Mouse (Mus musculus) neural tube, embryonic 13.5 days (tissue): ENCODE results near the gene Ppp1r12a. TPM values are rescaled to one million over a fixed set of nuclear protein-coding genes. Genes with fewer than 3 reads are reported as not detected.
"Not testable (repeated sequence)": the region's sequence is repeated elsewhere in the genome, so short reads cannot be mapped to it uniquely, and the experiment has no call there.

ENCODE experiments used
- ATAC-seq: fragments of 200-750 bp; cut with Nextera tagmentation; 2 replicates; pipeline ENCODE4 v1.8.0; 2017; ENCODE audit warnings: low read depth, mild to moderate bottlenecking, moderate TSS enrichment, moderate library complexity
- H3K27ac ChIP-seq: fragments of 300-500 bp; sonication (generic); replicated peaks from 2 replicates; pipeline ENCODE4 v1.5.1; 2015; ENCODE audit warnings: moderate library complexity, mild to moderate bottlenecking, inconsistent platforms
- H3K27me3 ChIP-seq: fragments of 300-500 bp; sonication (generic); 2 replicates; pipeline ENCODE4 v1.6.1; 2015; ENCODE audit warnings: mild to moderate bottlenecking, inconsistent platforms
- H3K36me3 ChIP-seq: fragments of 300-500 bp; sonication (generic); 2 replicates; pipeline ENCODE4 v1.6.1; 2015; ENCODE audit warnings: mild to moderate bottlenecking, inconsistent platforms
- H3K4me1 ChIP-seq: fragments of 300-500 bp; sonication (generic); replicated peaks from 2 replicates; pipeline ENCODE4 v1.6.1; 2015; ENCODE audit warnings: inconsistent platforms
- H3K4me2 ChIP-seq: fragments of 300-500 bp; sonication (generic); 2 replicates; pipeline ENCODE4 v1.6.1; 2015; ENCODE audit warnings: inconsistent platforms, mild to moderate bottlenecking, moderate library complexity
- H3K4me3 ChIP-seq: fragments of 300-500 bp; sonication (generic); 2 replicates; pipeline ENCODE4 v1.5.1; 2015; ENCODE audit warnings: mild to moderate bottlenecking, inconsistent platforms
- H3K9ac ChIP-seq: fragments of 300-500 bp; sonication (generic); 2 replicates; pipeline ENCODE4 v1.6.1; 2015; ENCODE audit warnings: moderate library complexity, mild to moderate bottlenecking, inconsistent platforms
- H3K9me3 ChIP-seq: fragments of 300-500 bp; sonication (generic); 2 replicates; pipeline ENCODE4 v1.6.1; 2016; ENCODE audit warnings: inconsistent platforms
- WGBS: fragments of 180-500 bp; shearing (Covaris S2); methylation state at CpG from one replicate; pipeline ENCODE4 v1.1.7; 2015; 5-methylcytosine and 5-hydroxymethylcytosine counted together
- polyA plus RNA-seq: library from polyadenylated mRNA; unstranded; fragments of >200 nt; fragmentation: Nextera tagmentation; extraction: Ambion mirVana; gene quantifications from 2 replicates; pipeline ENCODE4 v1.2.1, GENCODE M21; 2015

Ppp1r12a gene
- polyA plus RNA-seq, 1 experiment from 2014 or later, result 75.5 TPM

- H3K4me1 ChIP-seq, result no peaks in the 10 kb centered on the region; the same call in 1 of the 2 replicates
- no peak overlapping the region for H3K4me2 ChIP-seq
- peaks cover 36% of the 10 kb centered on the region for H3K36me3 ChIP-seq
- WGBS, result 74% methylated on average over 10 of the region's 10 CpGs
- H3K9me3 ChIP-seq, result no peaks in the 10 kb centered on the region
- H3K27ac ChIP-seq, result no peak overlapping the region
- no peak overlapping the region for H3K9ac ChIP-seq
- no peak overlapping the region for H3K4me3 ChIP-seq
- H3K27me3 ChIP-seq, result no peaks in the 10 kb centered on the region
- no peak for ATAC-seq
Measured at GRCm38 (mm10) chr10:108239061-108239460, 77.1 kb downstream of the Ppp1r12a start.

- WGBS, result 86% methylated on average over 12 of the region's 12 CpGs
- no peak overlapping the region for H3K4me2 ChIP-seq
Measured at GRCm38 (mm10) chr10:108250710-108251109, 88.7 kb downstream of the Ppp1r12a start.

GRCm38 (mm10) chr10:108251181-108251580, 89.2 kb downstream of the Ppp1r12a start:
- 81% methylated on average over 1 of the region's 2 CpGs for WGBS
- no peak overlapping the region for H3K27ac ChIP-seq
- ATAC-seq, result no peak
- no peak overlapping the region for H3K4me3 ChIP-seq
- no peaks in the 10 kb centered on the region for H3K9me3 ChIP-seq
- H3K9ac ChIP-seq, result no peak overlapping the region
- peaks cover 52% of the 10 kb centered on the region for H3K36me3 ChIP-seq
- H3K27me3 ChIP-seq, result no peaks in the 10 kb centered on the region
- H3K4me2 ChIP-seq, result no peak overlapping the region
- no peaks in the 10 kb centered on the region for H3K4me1 ChIP-seq

More at GRCm38 (mm10) chr10:108250710-108251109, 88.7 kb downstream of the Ppp1r12a start:
- H3K36me3 ChIP-seq, result peaks cover 47% of the 10 kb centered on the region
- no peak overlapping the region for H3K27ac ChIP-seq
- no peaks in the 10 kb centered on the region for H3K4me1 ChIP-seq
- no peaks in the 10 kb centered on the region for H3K9me3 ChIP-seq
- H3K9ac ChIP-seq, result no peak overlapping the region
- no peaks in the 10 kb centered on the region for H3K27me3 ChIP-seq
- H3K4me3 ChIP-seq, result no peak overlapping the region
- ATAC-seq, result no peak

- no peak overlapping the region for H3K4me2 ChIP-seq
- no peaks in the 10 kb centered on the region for H3K27me3 ChIP-seq
- H3K4me1 ChIP-seq, result no peaks in the 10 kb centered on the region
- no peak for ATAC-seq
- no peak overlapping the region for H3K9ac ChIP-seq
- 93% methylated on average over 7 of the region's 7 CpGs for WGBS
- no peaks in the 10 kb centered on the region for H3K9me3 ChIP-seq
- no peak overlapping the region for H3K27ac ChIP-seq
- peaks cover 63% of the 10 kb centered on the region for H3K36me3 ChIP-seq
- H3K4me3 ChIP-seq, result no peak overlapping the region
Measured at GRCm38 (mm10) chr10:108255812-108256376, 93.9 kb downstream of the Ppp1r12a start.

- no peak for ATAC-seq
- Histone ChIP-seq H3K36me3 (peaks cover 67% of the 10 kb centered on the region), H3K9ac (no peak overlapping the region), H3K4me2 (no peak overlapping the region), H3K9me3 (no peaks in the 10 kb centered on the region), H3K27me3 (no peaks in the 10 kb centered on the region), H3K4me3 (no peak overlapping the region), H3K27ac (no peak overlapping the region), H3K4me1 (no peaks in the 10 kb centered on the region)
- 92% methylated on average over 10 of the region's 10 CpGs for WGBS
Measured at GRCm38 (mm10) chr10:108260931-108261330, 98.9 kb downstream of the Ppp1r12a start.

- Histone ChIP-seq H3K36me3 (peaks cover 59% of the 10 kb centered on the region), H3K9me3 (no peaks in the 10 kb centered on the region), H3K27ac (no peak overlapping the region), H3K4me1 (no peaks in the 10 kb centered on the region), H3K27me3 (no peaks in the 10 kb centered on the region), H3K4me3 (no peak overlapping the region), H3K4me2 (no peak overlapping the region), H3K9ac (no peak overlapping the region)
- no peak for ATAC-seq
- WGBS, result 96% methylated on average over 27 of the region's 27 CpGs
Measured at GRCm38 (mm10) chr10:108264641-108265040, 102.6 kb downstream of the Ppp1r12a start.

- H3K9me3 ChIP-seq, result no peaks in the 10 kb centered on the region
- no peak overlapping the region for H3K4me3 ChIP-seq
- WGBS, result 85% methylated on average over 7 of the region's 7 CpGs
- H3K4me1 ChIP-seq, result no peaks in the 10 kb centered on the region
- no peak for ATAC-seq
- no peak overlapping the region for H3K9ac ChIP-seq
- H3K27me3 ChIP-seq, result no peaks in the 10 kb centered on the region
- H3K27ac ChIP-seq, result no peak overlapping the region
- H3K4me2 ChIP-seq, result no peak overlapping the region
- H3K36me3 ChIP-seq, result peaks cover 58% of the 10 kb centered on the region
Measured at GRCm38 (mm10) chr10:108271201-108271600, 109.2 kb downstream of the Ppp1r12a start.

- ATAC-seq, result no peak
- Histone ChIP-seq H3K9me3 (no peaks in the 10 kb centered on the region), H3K4me1 (no peaks in the 10 kb centered on the region), H3K4me3 (no peak overlapping the region), H3K27me3 (no peaks in the 10 kb centered on the region), H3K4me2 (no peak overlapping the region), H3K27ac (no peak overlapping the region), H3K9ac (no peak overlapping the region), H3K36me3 (peaks cover 54% of the 10 kb centered on the region)
- WGBS, result 77% methylated on average over 6 of the region's 6 CpGs
Measured at GRCm38 (mm10) chr10:108276678-108277077, 114.7 kb downstream of the Ppp1r12a start.

- H3K27ac ChIP-seq, result no peak overlapping the region
- ATAC-seq, result no peak
- no peaks in the 10 kb centered on the region for H3K27me3 ChIP-seq
- no peak overlapping the region for H3K9ac ChIP-seq
- no peak overlapping the region for H3K4me2 ChIP-seq
- no peak overlapping the region for H3K4me3 ChIP-seq
- H3K4me1 ChIP-seq, result no peaks in the 10 kb centered on the region
- peaks cover 51% of the 10 kb centered on the region for H3K36me3 ChIP-seq
- WGBS, result 94% methylated on average over 7 of the region's 7 CpGs
- no peaks in the 10 kb centered on the region for H3K9me3 ChIP-seq
Measured at GRCm38 (mm10) chr10:108277198-108277597, 115.2 kb downstream of the Ppp1r12a start.

- H3K27ac ChIP-seq, H3K4me2 ChIP-seq, H3K27me3 ChIP-seq, ATAC-seq, H3K4me1 ChIP-seq, H3K9me3 ChIP-seq, H3K9ac ChIP-seq, H3K4me3 ChIP-seq: not testable (repeated sequence)
- peaks cover 30% of the 10 kb centered on the region for H3K36me3 ChIP-seq
- 80% methylated on average over 4 of the region's 5 CpGs for WGBS
Measured at GRCm38 (mm10) chr10:108281099-108281498, 119.1 kb downstream of the Ppp1r12a start.

GRCm38 (mm10) chr10:108282351-108282750, 120.4 kb downstream of the Ppp1r12a start:
- Histone ChIP-seq H3K4me3 (no peak overlapping the region), H3K27ac (no peak overlapping the region), H3K9ac (no peak overlapping the region), H3K36me3 (peaks cover 22% of the 10 kb centered on the region), H3K27me3 (no peaks in the 10 kb centered on the region), H3K9me3 (no peaks in the 10 kb centered on the region), H3K4me2 (no peak overlapping the region), H3K4me1 (no peaks in the 10 kb centered on the region)
- WGBS, result 92% methylated on average over 6 of the region's 6 CpGs
- ATAC-seq, result no peak

- Histone ChIP-seq H3K9me3 (no peaks in the 10 kb centered on the region), H3K4me1 (no peaks in the 10 kb centered on the region), H3K36me3 (peaks cover 12% of the 10 kb centered on the region), H3K4me2 (no peak overlapping the region), H3K27ac (no peak overlapping the region), H3K9ac (no peak overlapping the region), H3K27me3 (no peaks in the 10 kb centered on the region), H3K4me3 (no peak overlapping the region)
- no peak for ATAC-seq
- WGBS, result 83% methylated on average over 2 of the region's 2 CpGs
Measured at GRCm38 (mm10) chr10:108283418-108283817, 121.4 kb downstream of the Ppp1r12a start.

GRCm38 (mm10) chr10:108283837-108284236, 121.8 kb downstream of the Ppp1r12a start:
- H3K36me3 ChIP-seq, result peaks cover 12% of the 10 kb centered on the region
- 80% methylated on average over 4 of the region's 4 CpGs for WGBS
- ATAC-seq, result no peak
- no peaks in the 10 kb centered on the region for H3K27me3 ChIP-seq
- H3K4me2 ChIP-seq, result no peak overlapping the region
- H3K27ac ChIP-seq, result no peak overlapping the region
- H3K9ac ChIP-seq, result no peak overlapping the region
- H3K4me1 ChIP-seq, result no peaks in the 10 kb centered on the region
- no peak overlapping the region for H3K4me3 ChIP-seq
- no peaks in the 10 kb centered on the region for H3K9me3 ChIP-seq
